Comparison of ENCODE assay signal across 31 mouse cellular contexts in the genomic region with DNA sequence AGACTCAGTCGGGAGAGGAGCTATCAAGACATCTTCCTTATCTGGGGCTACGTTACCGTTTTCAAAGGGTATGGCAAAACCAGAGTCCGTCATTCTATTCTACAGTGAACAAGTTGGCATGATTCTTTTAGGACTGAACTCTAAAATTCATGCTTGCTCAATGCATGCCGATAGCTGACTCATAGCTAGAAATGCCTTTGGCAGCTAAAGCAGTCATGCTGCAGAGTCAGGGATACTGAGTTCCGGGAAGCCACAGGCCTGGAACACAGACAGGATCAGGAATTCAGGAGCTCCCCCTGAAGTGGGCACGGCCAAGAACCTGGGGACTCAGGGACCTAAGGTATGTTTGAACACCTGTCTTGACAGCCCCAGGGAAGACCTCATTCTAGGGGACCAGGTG. TPM values are rescaled to one million over a fixed set of nuclear protein-coding genes. Genes with fewer than 3 reads are reported as not detected.
A peak's percentile ranks its signal among the peaks of the same experiment; 100 is the strongest.
DNase-seq lines count a peak whose midpoint lies in the region; ATAC-seq and TF ChIP-seq lines count a peak whose summit lies in the region.
"Had no signal": no experiment of that assay in that cellular context is flagged by ENCODE, and none has a peak within 500 bp of the region (broad histone marks: within the 10 kb centered on the region; RNA-seq: fewer than 3 reads in every experiment).

No protein-coding gene starts in this region.

- no peak overlapping the region for H3K4me2 ChIP-seq in forebrain, embryonic 14.5 days (ENCODE audit: low read length)
- H3K4me2 ChIP-seq: forebrain, embryonic 13.5 days; heart, embryonic 12.5 days; kidney, embryonic 15.5 days; liver, embryonic 12.5 days; midbrain, embryonic 12.5 days; neural tube, embryonic 12.5 days had no signal

- CTCF ChIA-PET in Patski (lab: Charles Lee): no interaction called here

- DNase-seq in layer of hippocampus, adult 2 months (ENCODE audit: low spot score in 2 of 2): peak in 1 of 2 experiments; percentile 33
- no peak for DNase-seq in layer of hippocampus, postnatal 25 days (ENCODE audit: extremely low spot score in 1 of 2, low spot score in 1 of 2)
- DNase-seq in 3T3-L1 (ENCODE audit: low read depth, low spot score): peak; percentile 78
- no peak for DNase-seq in Patski (ENCODE audit: low read depth, low spot score)
- peak; percentile 73 for DNase-seq in brain, adult 2 months (ENCODE audit: low read depth, low spot score)
- no peak for DNase-seq in heart, postnatal 25 days (ENCODE audit: low spot score)
- DNase-seq in forebrain, embryonic 14.5 days (ENCODE audit: low spot score): no peak
- DNase-seq: cerebellum, adult 11-12 months; cerebellum, postnatal 10 days; heart, adult 2 months; kidney, adult 18-20 months; kidney, postnatal 25 days; left cerebral cortex, postnatal 4 days; liver, postnatal 0 days; lung, postnatal 4 days; right cerebral cortex, postnatal 4 days; thymus, adult 18-20 months; thymus, postnatal 36 days had no signal

- peak; percentile 82 for ATAC-seq in Patski
- no peak for ATAC-seq in forebrain, embryonic 14.5 days
- ATAC-seq: forebrain, embryonic 13.5 days; hindbrain, embryonic 16.5 days; liver, embryonic 12.5 days; liver, postnatal 0 days had no signal

- intact Hi-C loops in heart, postnatal 25 days (cut with DNase I): no loop called here

- peaks cover 68% of the 10 kb centered on the region for H3K36me3 ChIP-seq in forebrain, embryonic 14.5 days (ENCODE audit: control insufficient read depth, insufficient read depth, low read length)

- no peak overlapping the region for H3K9ac ChIP-seq in forebrain, embryonic 14.5 days (ENCODE audit: low read length)
- H3K9ac ChIP-seq: forebrain, embryonic 13.5 days; heart, embryonic 12.5 days; kidney, embryonic 15.5 days; liver, embryonic 12.5 days; liver, postnatal 0 days; midbrain, embryonic 12.5 days; neural tube, embryonic 12.5 days had no signal

- no peak for TF ChIP-seq CTCF in layer of hippocampus, adult 2 months (conservative IDR thresholded peaks at IDR 0.05)
- TF ChIP-seq CTCF in Patski (IDR thresholded peaks at IDR 0.05): no peak

- POLR2A ChIA-PET in Patski (lab: Charles Lee): no interaction called here

- H3K9me3 ChIP-seq in forebrain, embryonic 14.5 days (replicated peaks; ENCODE audit: control insufficient read depth, low read length): no peaks in the 10 kb centered on the region
- H3K9me3 ChIP-seq: forebrain, embryonic 13.5 days; G1E; heart, embryonic 12.5 days; hindbrain, embryonic 10.5 days; kidney, embryonic 15.5 days; liver, embryonic 12.5 days; midbrain, embryonic 12.5 days; neural tube, embryonic 12.5 days had no signal

- 95% methylated on average over 7 of the region's 7 CpGs for WGBS in forebrain, embryonic 14.5 days

- H3K4me3 ChIP-seq in layer of hippocampus, adult 2 months: no peak overlapping the region
- no peak overlapping the region for H3K4me3 ChIP-seq in forebrain, embryonic 14.5 days (ENCODE audit: low read depth, low read length)
- H3K4me3 ChIP-seq: forebrain, embryonic 13.5 days; heart, adult 2 months; heart, embryonic 12.5 days; hindbrain, embryonic 10.5 days; kidney, embryonic 15.5 days; liver, embryonic 12.5 days; megakaryocyte, embryonic 14.5 days; midbrain, embryonic 12.5 days; myocyte; neural tube, embryonic 12.5 days had no signal

- H3K27me3 ChIP-seq in Patski: no peaks in the 10 kb centered on the region
- no peaks in the 10 kb centered on the region for H3K27me3 ChIP-seq in forebrain, embryonic 14.5 days (replicated peaks; ENCODE audit: control insufficient read depth, insufficient read depth, low read length)
- H3K27me3 ChIP-seq: forebrain, embryonic 13.5 days; heart, embryonic 12.5 days; kidney, embryonic 15.5 days; liver, embryonic 12.5 days; megakaryocyte, embryonic 14.5 days; midbrain, embryonic 12.5 days; neural tube, embryonic 12.5 days had no signal

- no peaks in the 10 kb centered on the region for H3K4me1 ChIP-seq in forebrain, embryonic 14.5 days (ENCODE audit: control insufficient read depth, insufficient read depth, low read length)
- H3K4me1 ChIP-seq: forebrain, embryonic 13.5 days; heart, embryonic 12.5 days; hindbrain, embryonic 10.5 days; kidney, embryonic 15.5 days; liver, embryonic 12.5 days; megakaryocyte, embryonic 14.5 days; midbrain, embryonic 12.5 days; neural tube, embryonic 12.5 days had no signal

- H3K27ac ChIP-seq in layer of hippocampus, adult 2 months: peak overlapping the region; percentile 67; the same call in 1 of the 2 replicates
- no peak overlapping the region for H3K27ac ChIP-seq in forebrain, embryonic 14.5 days (ENCODE audit: low read depth, low read length)
- H3K27ac ChIP-seq: forebrain, embryonic 13.5 days; heart, adult 2 months; hindbrain, embryonic 10.5 days; kidney, embryonic 15.5 days; liver, embryonic 12.5 days; midbrain, embryonic 12.5 days; neural tube, embryonic 12.5 days; stomach, postnatal 0 days had no signal

- in situ Hi-C loops in Patski (cut with MboI; ENCODE audit: low pct_unique_long_range_greater_than_20kb): no loop called here

RNA-seq across cellular contexts. Expression of a gene that starts 14.6 kb away (rescaled TPM):
- 1 to 10 TPM in 1 of 2 experiments, under 1 TPM in 1; 0.79 to 1.4 TPM for total RNA-seq in layer of hippocampus, adult 2 months (2021)
- total RNA-seq in layer of hippocampus, postnatal 25 days (2021): under 1 TPM; 0.63 to 0.79 TPM
- 0.12 TPM for polyA plus RNA-seq in Patski (2021)
- total RNA-seq in heart, postnatal 25 days (2021): 1 to 10 TPM; 2.0 TPM
- polyA plus RNA-seq in forebrain, embryonic 14.5 days (2014; fragmentation: Nextera tagmentation; extraction: Ambion mirVana): 1.4 and 3.1 TPM in 2 replicates
- total RNA-seq: gastrocnemius, adult 8-10 months had no signal
- polyA plus RNA-seq: G1E had no signal

RNA-seq across cellular contexts. Expression of a gene that starts 40.7 kb away (rescaled TPM):
- total RNA-seq in layer of hippocampus, adult 2 months (2021): 100 to 1,000 TPM in 1 of 2 experiments, 10 to 100 TPM in 1; 98.5 to 116 TPM
- 100 to 1,000 TPM in 1 of 2 experiments, 10 to 100 TPM in 1; 83.7 to 112 TPM for total RNA-seq in layer of hippocampus, postnatal 25 days (2021)
- polyA plus RNA-seq in Patski (2021): 9.2 TPM
- 1 to 10 TPM; 2.0 to 2.7 TPM for total RNA-seq in heart, postnatal 25 days (2021)
- polyA plus RNA-seq in forebrain, embryonic 14.5 days (2014; fragmentation: Nextera tagmentation; extraction: Ambion mirVana): 6.6 and 12.4 TPM in 2 replicates

Comparison
In these comparisons a context has a peak if more than half of its experiments do, and no peak if none do; other contexts are left out.
1. DNase-seq: peak in 3T3-L1 (single experiment) and brain, adult 2 months (single experiment); none in layer of hippocampus, postnatal 25 days (0 of 2), Patski (single experiment), heart, postnatal 25 days (single experiment) and forebrain, embryonic 14.5 days (single experiment).
2. RNA of a gene that starts 40.7 kb away (total RNA-seq): 98.5 to 116 TPM in layer of hippocampus, adult 2 months and 83.7 to 112 TPM in layer of hippocampus, postnatal 25 days; 2.0 to 2.7 TPM in heart, postnatal 25 days; every median in the first group is over 10 times any median in the second.